Mouse (Mus musculus) liver, adult 2 months (tissue): Measurements from ENCODE around the gene Pcbp2.

Experiments
- CTCF ChIP-seq: fragments of 200-500 bp; IDR thresholded peaks from 2 replicates; pipeline ENCODE4 v1.5.1; 2011; ENCODE audit warnings: low read depth, low read length, control low read depth
- POLR2A ChIP-seq: fragments of 200-500 bp; IDR thresholded peaks from 2 replicates; pipeline ENCODE4 v1.6.1; 2011; ENCODE audit warnings: low read length, control low read depth; ENCODE audit not compliant: insufficient read depth; ENCODE audit errors: extremely low read depth

GRCm38 (mm10) chr15:102421437-102421836 lies 48.9 kb upstream of the Pcbp2 start:
- peak; percentile 18; the same call in 1 of the 2 replicates for TF ChIP-seq CTCF
- no peak for TF ChIP-seq POLR2A
